Mouse (Mus musculus) heart, postnatal 36 days (tissue): ENCODE data around the gene Ift43. TPM values are rescaled to one million over a fixed set of nuclear protein-coding genes. Genes with fewer than 3 reads are reported as not detected.

Experiments
- DNase-seq, 2 experiments: peaks; one replicate each; pipeline ENCODE4 v3.0.0; 2021 to 2022
- intact Hi-C: fragments of 180-260 bp; cut with DNase I; formaldehyde crosslinking; loops from one replicate; pipeline ENCODE4 v1.15.1; 2025
- total RNA-seq, 2 experiments: library from RNA; stranded (reverse); gene quantifications; 2 replicates each; pipeline ENCODE4 v1.2.3; 2021

Ift43 gene
- total RNA-seq, 2 experiments from 2014 or later = 25.4 to 26.0 TPM

- peak in 1 of 2 experiments; percentile 45 for DNase-seq
- intact Hi-C loops = loop anchor here (2.0 to 5.0 kb wide), 4 partner anchors 123 to 330 kb away; partner anchors contain the start of gene Flvcr2
These were observed 4.6 kb upstream of the Ift43 start for GRCm38 (mm10) chr12:86077736-86078135.

- DNase-seq = no peak
- intact Hi-C loops = loop anchor here (2.0 to 5.0 kb wide), 4 partner anchors 123 to 331 kb away; partner anchors contain the start of gene Flvcr2
These were observed 4.2 kb upstream of the Ift43 start for GRCm38 (mm10) chr12:86078176-86078552.

GRCm38 (mm10) chr12:86078553-86079201 is 3.7 kb upstream of the Ift43 start, which contains the start of gene Tgfb3:
Tgfb3 (minus strand) TSS chr12:86079041.
- peak; percentile 54 to 61 for DNase-seq
- intact Hi-C loops = loop anchor here (1.0 to 5.0 kb wide), 6 partner anchors 54 to 331 kb away; partner anchors contain the start of gene Flvcr2

- DNase-seq = peak; percentile 94 to 95
- intact Hi-C loops = loop anchor here (1.0 to 5.0 kb wide), 6 partner anchors 55 to 332 kb away; partner anchors contain the start of gene Flvcr2
These were observed 3.1 kb upstream of the Ift43 start for GRCm38 (mm10) chr12:86079202-86079667.

GRCm38 (mm10) chr12:86085873-86086272 is 3.5 kb downstream of the Ift43 start:
- no peak for DNase-seq
- intact Hi-C loops = no loop called here

- DNase-seq = no peak
- intact Hi-C loops = no loop called here
These were observed 4.2 kb downstream of the Ift43 start for GRCm38 (mm10) chr12:86086550-86086949.

GRCm38 (mm10) chr12:86088042-86088441 is 5.7 kb downstream of the Ift43 start:
- no peak for DNase-seq
- intact Hi-C loops = no loop called here

GRCm38 (mm10) chr12:86090764-86091163 is 8.4 kb downstream of the Ift43 start:
- DNase-seq = no peak
- intact Hi-C loops = no loop called here

- peak in 1 of 2 experiments; percentile 51 for DNase-seq
- intact Hi-C loops = no loop called here
These were observed 9.3 kb downstream of the Ift43 start for GRCm38 (mm10) chr12:86091601-86092132.

- intact Hi-C loops = no loop called here
- DNase-seq = no peak
These were observed 11.7 kb downstream of the Ift43 start for GRCm38 (mm10) chr12:86094075-86094474.

- intact Hi-C loops = no loop called here
- no peak for DNase-seq
These were observed 13.5 kb downstream of the Ift43 start for GRCm38 (mm10) chr12:86095806-86096205.

GRCm38 (mm10) chr12:86097781-86098180 is 15.4 kb downstream of the Ift43 start:
- no peak for DNase-seq
- intact Hi-C loops = no loop called here

- intact Hi-C loops = no loop called here
- no peak for DNase-seq
These were observed 18.4 kb downstream of the Ift43 start for GRCm38 (mm10) chr12:86100711-86101110.

- DNase-seq = no peak
- intact Hi-C loops = no loop called here
These were observed 20.3 kb downstream of the Ift43 start for GRCm38 (mm10) chr12:86102686-86103085.

- DNase-seq = no peak
- intact Hi-C loops = no loop called here
These were observed 21.1 kb downstream of the Ift43 start for GRCm38 (mm10) chr12:86103391-86103790.

GRCm38 (mm10) chr12:86103852-86104251 is 21.5 kb downstream of the Ift43 start:
- intact Hi-C loops = no loop called here
- no peak for DNase-seq

- intact Hi-C loops = no loop called here
These were observed 22.0 kb downstream of the Ift43 start for GRCm38 (mm10) chr12:86104297-86104696.

GRCm38 (mm10) chr12:86105546-86105945 is 23.2 kb downstream of the Ift43 start:
- intact Hi-C loops = no loop called here
- DNase-seq = no peak

More at GRCm38 (mm10) chr12:86104297-86104696, 22.0 kb downstream of the Ift43 start:
- peak; percentile 23 to 40 for DNase-seq

GRCm38 (mm10) chr12:86106086-86106485 is 23.7 kb downstream of the Ift43 start:
- DNase-seq = no peak
- intact Hi-C loops = no loop called here

- intact Hi-C loops = no loop called here
- DNase-seq = no peak
These were observed 25.3 kb downstream of the Ift43 start for GRCm38 (mm10) chr12:86107645-86108044.

- intact Hi-C loops = no loop called here
- no peak for DNase-seq
These were observed 27.2 kb downstream of the Ift43 start for GRCm38 (mm10) chr12:86109531-86109930.

- intact Hi-C loops = no loop called here
These were observed 28.3 kb downstream of the Ift43 start for GRCm38 (mm10) chr12:86110637-86111036.

More at GRCm38 (mm10) chr12:86110637-86111036, 28.3 kb downstream of the Ift43 start:
- peak in 1 of 2 experiments; percentile 38 for DNase-seq
